Mouse (Mus musculus): ENCODE results near the gene Rerg.

DNA sequence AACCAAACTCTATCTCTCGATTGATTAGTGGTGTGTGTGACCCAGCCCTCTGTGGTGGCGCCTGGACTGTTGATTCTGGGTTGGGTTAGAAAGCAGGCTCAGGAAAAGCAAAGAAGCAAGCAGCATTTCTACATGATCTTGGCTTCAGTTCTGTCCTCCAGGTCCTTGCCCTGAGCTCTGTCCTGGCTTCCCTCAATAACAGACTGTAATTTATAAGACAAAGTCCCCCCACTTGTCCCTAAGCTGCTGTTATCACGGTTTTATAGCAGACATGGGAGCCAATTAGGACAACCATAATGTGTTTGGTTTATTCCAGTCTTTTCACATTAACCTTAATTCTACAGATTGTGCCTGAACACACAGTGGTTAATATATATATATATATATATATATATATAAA lies 82.8 kb downstream of the Rerg start:
- TF ChIP-seq POLR2A (IDR thresholded peaks at IDR 0.05; ENCODE audit: borderline replicate concordance, extremely low read depth, low read depth, low read length), result no peak
- no peak for TF ChIP-seq CTCF (IDR thresholded peaks at IDR 0.05; ENCODE audit: insufficient read depth, low read length)
